Mouse (Mus musculus) CH12.LX (cell line): Measurements from ENCODE around the gene Il4. TPM values are rescaled to one million over a fixed set of nuclear protein-coding genes. Genes with fewer than 3 reads are reported as not detected.

Experiments
- DNase-seq: peaks from one replicate; pipeline ENCODE4 v3.0.0-alpha.2; 2013; ENCODE audit errors: extremely low read depth
- H3K27ac ChIP-seq: 2 replicates; pipeline ENCODE4 v1.5.1; 2012; ENCODE audit warnings: low read depth, mild to moderate bottlenecking, control low read depth, moderate library complexity; ENCODE audit not compliant: insufficient read depth
- H3K27me3 ChIP-seq: replicated peaks from 2 replicates; pipeline ENCODE3; 2012; ENCODE audit warnings: inconsistent platforms
- H3K36me3 ChIP-seq, 2 experiments: replicated peaks in 1 of 2; 2 replicates each; pipeline versions ENCODE3 to v1.6.1; 2012; ENCODE audit warnings: inconsistent platforms in 1 of 2, low read length in 1 of 2, mild to moderate bottlenecking in 1 of 2, mixed read lengths in 1 of 2, moderate library complexity in 1 of 2; ENCODE audit not compliant: control insufficient read depth in 1 of 2, insufficient read depth in 1 of 2
- H3K4me1 ChIP-seq, 2 experiments: 2 replicates each; pipeline ENCODE4 v1.6.1; 2012; ENCODE audit warnings: inconsistent platforms in 1 of 2, moderate library complexity in 1 of 2; ENCODE audit not compliant: insufficient read depth in 2 of 2, control insufficient read depth in 1 of 2
- H3K4me2 ChIP-seq: 2 replicates; pipeline ENCODE4 v1.6.1; 2012; ENCODE audit warnings: low read depth, mild to moderate bottlenecking, control low read depth; ENCODE audit not compliant: poor library complexity, insufficient read depth, severe bottlenecking
- H3K4me3 ChIP-seq, 3 experiments: fragments of 150-350 bp in 1 of 3; sonication (generic) in 1 of 3; replicated peaks in 1 of 3; 2 replicates each; pipeline versions ENCODE3 to v1.5.1; 2011 to 2012; ENCODE audit warnings: low read depth in 2 of 3, low read length in 2 of 3, mild to moderate bottlenecking in 2 of 3, moderate library complexity in 2 of 3, control low read depth in 1 of 3, improper control_type of control experiment in 1 of 3, inconsistent platforms in 1 of 3, mixed read lengths in 1 of 3; ENCODE audit not compliant: poor library complexity in 1 of 3
- H3K79me2 ChIP-seq: replicated peaks from 2 replicates; pipeline ENCODE4 v1.6.1; 2012; ENCODE audit warnings: mild to moderate bottlenecking, moderate library complexity; ENCODE audit not compliant: control insufficient read depth, poor library complexity, insufficient read depth, severe bottlenecking; ENCODE audit errors: extremely low read depth
- H3K9ac ChIP-seq: 2 replicates; pipeline ENCODE4 v1.6.1; 2012; ENCODE audit warnings: low read depth, mild to moderate bottlenecking, control low read depth, moderate library complexity; ENCODE audit not compliant: insufficient read depth
- H3K9me3 ChIP-seq: replicated peaks from 2 replicates; pipeline ENCODE3; 2012; ENCODE audit warnings: low read length, inconsistent platforms, mixed read lengths
- CHD2 ChIP-seq: IDR thresholded peaks from 2 replicates; pipeline ENCODE4 v1.6.1; 2011; ENCODE audit warnings: low read length, improper control_type of control experiment
- CTCF ChIP-seq, 2 experiments: IDR thresholded peaks in 1 of 2; conservative IDR thresholded peaks in 1 of 2; 2 replicates each; pipeline ENCODE4 v1.5.1; 2011 to 2012; ENCODE audit warnings: low read depth in 2 of 2, low read length in 2 of 2, improper control_type of control experiment in 1 of 2, inconsistent platforms in 1 of 2, mild to moderate bottlenecking in 1 of 2, moderate library complexity in 1 of 2
- E2F4 ChIP-seq: IDR thresholded peaks from 2 replicates; pipeline ENCODE4 v1.6.1; 2011; ENCODE audit warnings: low read depth, low read length, improper control_type of control experiment; ENCODE audit not compliant: insufficient replicate concordance
- ELF1 ChIP-seq: IDR thresholded peaks from 2 replicates; pipeline ENCODE4 v1.6.1; 2014; ENCODE audit warnings: low read depth, mild to moderate bottlenecking, inconsistent platforms, low read length, improper control_type of control experiment
- ETS1 ChIP-seq: conservative IDR thresholded peaks from 2 replicates; pipeline ENCODE4 v1.6.1; 2012; ENCODE audit warnings: low read depth, mild to moderate bottlenecking, inconsistent platforms, low read length, improper control_type of control experiment, moderate library complexity
- JUND ChIP-seq: conservative IDR thresholded peaks from 2 replicates; pipeline ENCODE4 v1.6.1; 2011; ENCODE audit warnings: low read depth, low read length, improper control_type of control experiment
- MAFK ChIP-seq: IDR thresholded peaks from 2 replicates; pipeline ENCODE4 v1.6.1; 2011; ENCODE audit warnings: low read length, improper control_type of control experiment; ENCODE audit not compliant: insufficient replicate concordance
- MAX ChIP-seq: IDR thresholded peaks from 2 replicates; pipeline ENCODE4 v1.6.1; 2011; ENCODE audit warnings: low read length, improper control_type of control experiment
- MXI1 ChIP-seq: IDR thresholded peaks from 2 replicates; pipeline ENCODE4 v1.6.1; 2011; ENCODE audit warnings: mild to moderate bottlenecking, low read depth, low read length, improper control_type of control experiment
- MYC ChIP-seq: IDR thresholded peaks from 2 replicates; pipeline ENCODE4 v1.6.1; 2011; ENCODE audit warnings: low read depth, mild to moderate bottlenecking, improper control_type of control experiment, low read length
- NELFE ChIP-seq: IDR thresholded peaks from 2 replicates; pipeline ENCODE4 v1.6.1; 2011; ENCODE audit warnings: low read depth, low read length, improper control_type of control experiment
- NRF1 ChIP-seq: IDR thresholded peaks from 2 replicates; pipeline ENCODE4 v1.6.1; 2014; ENCODE audit warnings: low read depth, mild to moderate bottlenecking, inconsistent platforms, low read length, improper control_type of control experiment, moderate library complexity
- PAX5 ChIP-seq: IDR thresholded peaks from 2 replicates; pipeline ENCODE4 v1.6.1; 2012; ENCODE audit warnings: low read length, inconsistent platforms, mixed read lengths
- POLR2A ChIP-seq: IDR thresholded peaks from 2 replicates; pipeline ENCODE4 v1.6.1; 2011; ENCODE audit warnings: low read depth, mild to moderate bottlenecking, improper control_type of control experiment, low read length
- POLR2AphosphoS2 ChIP-seq: IDR thresholded peaks from 2 replicates; pipeline ENCODE4 v1.6.1; 2011; ENCODE audit warnings: low read depth, low read length, improper control_type of control experiment
- RAD21 ChIP-seq: IDR thresholded peaks from 2 replicates; pipeline ENCODE4 v1.6.1; 2011; ENCODE audit warnings: low read depth, mild to moderate bottlenecking, low read length, improper control_type of control experiment, moderate library complexity
- RCOR1 ChIP-seq: conservative IDR thresholded peaks from 2 replicates; pipeline ENCODE4 v1.6.1; 2012; ENCODE audit warnings: low read depth, mild to moderate bottlenecking, inconsistent platforms, low read length, improper control_type of control experiment
- SIN3A ChIP-seq: IDR thresholded peaks from 2 replicates; pipeline ENCODE4 v1.6.1; 2012; ENCODE audit warnings: low read length, improper control_type of control experiment, inconsistent platforms
- TCF12 ChIP-seq: IDR thresholded peaks from 2 replicates; pipeline ENCODE4 v1.6.1; 2014; ENCODE audit warnings: low read depth, mild to moderate bottlenecking, inconsistent platforms, low read length, improper control_type of control experiment
- UBTF ChIP-seq: IDR thresholded peaks from 2 replicates; pipeline ENCODE4 v1.6.1; 2012; ENCODE audit warnings: low read depth, mild to moderate bottlenecking, inconsistent platforms, low read length, improper control_type of control experiment, moderate library complexity
- USF1 ChIP-seq: IDR thresholded peaks from 2 replicates; pipeline ENCODE4 v1.6.1; 2014; ENCODE audit warnings: low read depth, mild to moderate bottlenecking, inconsistent platforms, low read length, improper control_type of control experiment
- ZC3H11A ChIP-seq: IDR thresholded peaks from 2 replicates; pipeline ENCODE4 v1.6.1; 2012; ENCODE audit warnings: low read depth, mild to moderate bottlenecking, inconsistent platforms, low read length, improper control_type of control experiment
- ZNF384 ChIP-seq: IDR thresholded peaks from 2 replicates; pipeline ENCODE4 v1.6.1; 2012; ENCODE audit warnings: low read depth, low read length, improper control_type of control experiment, inconsistent platforms
- dilution Hi-C: fragments of 300-500 bp; cut with MboI; formaldehyde crosslinking; loops from 2 replicates; pipeline ENCODE4 v1.14.3; 2020; ENCODE audit warnings: low sequenced_read_pairs; ENCODE audit not compliant: extremely low pct_unique_long_range_greater_than_20kb, extremely low pct_ligation_motif_present
- in situ Hi-C: fragments of 300-500 bp; cut with MboI; formaldehyde crosslinking; loops from 3 replicates; pipeline ENCODE4 v1.14.3; 2019; ENCODE audit warnings: low sequenced_read_pairs, low pct_ligation_motif_present, low pct_unique_long_range_greater_than_20kb, mixed read lengths
- polyA plus RNA-seq: library from polyadenylated mRNA; unstranded; fragments of >175 nt; gene quantifications from 2 replicates; pipeline ENCODE4 v1.2.1, GENCODE M21; 2012; ENCODE audit warnings: low read depth; ENCODE audit not compliant: insufficient read length
- total RNA-seq, 2 experiments: library from RNA; depleted of rRNA; stranded (reverse); fragments of 300-350 nt in 1 of 2; fragments of >200 nt in 1 of 2; gene quantifications; 2 replicates each; pipeline ENCODE4 v1.2.3; 2012 to 2014

Gene Il4
- total and polyA plus RNA-seq, 3 experiments, result 19.5 to 75.5 (median 35.6) TPM

- TF ChIP-seq NRF1, result no peak; the same call in 1 of the 2 replicates
- peak; percentile 38; the same call in 1 of the 2 replicates for TF ChIP-seq MAX
- no peak for TF ChIP-seq PAX5
- TF ChIP-seq NELFE, result peak; percentile 1; the same call in 1 of the 2 replicates
- TF ChIP-seq MXI1, result no peak
- peak; percentile 74 for TF ChIP-seq ELF1
- 0 out of 2 replicates have a peak, but pooled peaks have one; percentile 38 for TF ChIP-seq ZNF384
- TF ChIP-seq POLR2AphosphoS2, result no peak
- TF ChIP-seq MYC, result no peak
Observed at GRCm38 (mm10) chr11:53635590-53636182, 17.2 kb upstream of the Il4 start (continued).

DNA sequence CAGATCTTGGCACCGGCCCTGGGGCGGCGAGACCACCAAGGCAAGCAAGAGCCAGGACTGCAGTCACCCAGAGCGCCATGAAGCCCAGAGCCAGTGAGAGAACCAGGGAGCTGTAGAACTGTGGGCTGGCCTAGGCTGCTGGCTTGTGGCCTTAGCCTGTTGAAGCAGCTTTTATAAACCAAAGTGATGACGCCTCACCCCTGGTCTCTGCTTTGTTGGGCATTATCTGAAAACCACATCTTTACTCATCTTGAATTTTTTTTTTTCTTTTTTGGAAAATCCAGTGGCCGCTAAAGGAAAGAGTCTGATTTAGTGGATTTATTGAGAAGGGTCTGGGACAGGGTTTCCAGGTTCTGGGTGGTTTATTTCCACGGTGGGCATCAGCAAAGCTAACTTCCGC lies 16.1 kb upstream of the Il4 start, which contains the start of gene Il13:
Gene Il13, minus strand, starts transcription at position 147 of the 400 bp plus-strand sequence.
- H3K9ac ChIP-seq, result peak within 1 kb of the TSS; percentile 68
- H3K4me3 ChIP-seq, result no peak within 1 kb of the TSS
- TF ChIP-seq MAX (0 out of 2 replicates have a peak, but pooled peaks have one; percentile 19), TCF12 (no peak)
- H3K27ac ChIP-seq, result peak within 1 kb of the TSS; percentile 92
- H3K36me3 ChIP-seq, result peaks cover 0 to 17% of the 10 kb centered on the region in 2 experiments
- DNase-seq, result no peak
- no peaks in the 10 kb centered on the region for H3K79me2 ChIP-seq
- in situ Hi-C loops, result no loop called here
- dilution Hi-C loops, result no loop called here
- H3K9me3 ChIP-seq, result no peaks in the 10 kb centered on the region
- peak within 1 kb of the TSS; percentile 93 for H3K4me2 ChIP-seq
- peaks cover 43 to 89% of the 10 kb centered on the region in 2 experiments for H3K4me1 ChIP-seq
- H3K27me3 ChIP-seq, result no peaks in the 10 kb centered on the region

DNA sequence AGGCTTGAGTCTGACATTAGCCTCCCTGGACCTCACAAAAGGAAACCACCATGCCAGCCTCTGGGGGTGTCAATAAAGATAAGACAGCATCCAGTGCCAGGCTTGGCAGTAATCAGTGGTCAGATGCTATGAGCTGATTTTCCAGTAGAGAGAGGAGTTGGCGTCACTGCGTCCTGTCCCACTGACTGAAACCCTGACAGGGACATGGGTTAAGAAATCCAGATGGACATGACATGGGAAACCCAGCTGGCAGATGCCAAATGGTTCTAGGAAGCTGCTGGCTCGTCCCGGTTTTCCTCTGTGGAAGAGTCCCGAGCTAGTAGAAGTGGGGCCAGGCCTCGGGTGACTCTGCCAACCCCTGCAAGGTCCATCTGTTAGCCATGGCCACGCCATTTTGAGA lies 15.2 kb upstream of the Il4 start:
- DNase-seq, result no peak
- no peak overlapping the region for H3K4me3 ChIP-seq
- no peak overlapping the region for H3K4me2 ChIP-seq
- H3K27ac ChIP-seq, result peak overlapping the region; percentile 86; the same call in 1 of the 2 replicates
- no peak for TF ChIP-seq ETS1
- TF ChIP-seq RCOR1, result no peak
- TF ChIP-seq RAD21, result no peak
- TF ChIP-seq NELFE, result no peak
- TF ChIP-seq PAX5, result no peak
- no peak for TF ChIP-seq CTCF (conservative IDR thresholded peaks at IDR 0.05 in 1 of 2, IDR thresholded peaks at IDR 0.05 in 1 of 2; ENCODE audit: low read depth in 2 of 2, low read length in 2 of 2)
- no peak for TF ChIP-seq SIN3A
- no peak; the same call in 1 of the 2 replicates for TF ChIP-seq TCF12
- TF ChIP-seq JUND, result no peak
- TF ChIP-seq POLR2A, result no peak
- no peak for TF ChIP-seq MAFK
- TF ChIP-seq E2F4, result no peak
- no peak for TF ChIP-seq ZC3H11A
- TF ChIP-seq CHD2, result no peak
- TF ChIP-seq UBTF, result no peak
- TF ChIP-seq USF1, result no peak
- TF ChIP-seq ELF1, result no peak
- H3K79me2 ChIP-seq, result no peaks in the 10 kb centered on the region
- H3K36me3 ChIP-seq, result peaks cover 0 to 17% of the 10 kb centered on the region in 2 experiments
- in situ Hi-C loops, result no loop called here
- no peaks in the 10 kb centered on the region for H3K27me3 ChIP-seq
- H3K9ac ChIP-seq, result no peak overlapping the region
- dilution Hi-C loops, result no loop called here
- no peaks in the 10 kb centered on the region for H3K9me3 ChIP-seq
- peaks cover 46 to 89% of the 10 kb centered on the region in 2 experiments for H3K4me1 ChIP-seq
